Mouse (Mus musculus) cerebellum, adult 2 months (tissue): ENCODE data around the gene Fam117b.

ENCODE experiments used
- CTCF ChIP-seq: fragments of 200-500 bp; IDR thresholded peaks from 2 replicates; pipeline ENCODE4 v1.5.1; 2011; ENCODE audit warnings: low read depth, mild to moderate bottlenecking, control low read depth, low read length, moderate library complexity, borderline replicate concordance; ENCODE audit not compliant: insufficient read depth
- POLR2A ChIP-seq: fragments of 200-500 bp; IDR thresholded peaks from 2 replicates; pipeline ENCODE4 v1.6.1; 2011; ENCODE audit warnings: low read length, control low read depth, borderline replicate concordance; ENCODE audit not compliant: insufficient read depth

DNA sequence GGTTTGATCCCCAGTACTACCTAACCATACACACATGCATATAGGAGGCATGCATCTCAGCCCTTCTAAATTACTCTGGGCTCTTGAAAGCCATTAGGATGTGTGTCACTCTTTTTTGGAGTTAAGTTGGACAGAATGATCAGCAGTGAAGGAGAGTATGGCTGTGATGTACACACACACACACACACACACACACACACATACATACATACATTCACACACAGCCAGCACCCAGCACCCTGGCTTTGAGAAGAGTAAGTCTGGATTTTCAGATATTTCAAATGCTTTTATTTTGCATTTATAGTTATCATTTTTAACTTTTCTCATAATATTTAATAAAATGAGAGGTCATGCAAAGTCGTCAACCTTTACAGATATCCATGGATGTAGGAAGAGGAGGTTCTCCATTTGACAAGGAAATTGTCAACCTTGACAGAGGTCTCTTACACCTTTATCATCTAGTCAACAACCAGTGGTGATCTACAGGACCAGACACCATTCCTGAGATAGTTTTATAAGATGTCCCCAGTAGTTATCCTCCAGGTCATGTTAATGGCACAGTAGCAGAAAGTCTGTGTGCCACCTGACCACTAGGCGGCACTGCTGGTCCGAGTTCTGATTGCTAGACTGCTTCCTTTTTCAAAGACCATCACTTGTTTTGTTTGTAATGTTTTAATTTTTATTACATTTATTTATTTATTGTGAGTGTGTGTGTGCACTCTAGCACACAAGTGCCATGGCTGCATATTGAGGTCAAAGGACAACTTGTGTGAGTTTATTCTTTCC lies 29.3 kb upstream of the Fam117b start:
- TF ChIP-seq POLR2A (no peak), CTCF (peak; percentile 93)
